Mouse (Mus musculus) midbrain, postnatal 0 days (tissue): ENCODE measurements around the gene Kcnma1. TPM values are rescaled to one million over a fixed set of nuclear protein-coding genes. Genes with fewer than 3 reads are reported as not detected.

Source experiments
- ATAC-seq: fragments of 200-750 bp; cut with Nextera tagmentation; 2 replicates; pipeline ENCODE4 v1.8.0; 2017; ENCODE audit warnings: moderate number of reproducible peaks, mild to moderate bottlenecking, moderate TSS enrichment, moderate library complexity; ENCODE audit not compliant: low FRiP score
- DNase-seq: peaks from one replicate; pipeline ENCODE4 v3.0.0-alpha.2; 2015; ENCODE audit warnings: low spot score
- H3K27ac ChIP-seq: fragments of 300-500 bp; sonication (generic); 2 replicates; pipeline ENCODE4 v1.5.1; 2014; ENCODE audit warnings: low read depth, mild to moderate bottlenecking, low read length, mixed read lengths
- H3K27me3 ChIP-seq: fragments of 300-500 bp; sonication (generic); 2 replicates; pipeline ENCODE4 v1.6.1; 2014; ENCODE audit warnings: low read length, control low read depth, mixed read lengths; ENCODE audit not compliant: insufficient read depth
- H3K36me3 ChIP-seq: fragments of 300-500 bp; sonication (generic); 2 replicates; pipeline ENCODE4 v1.6.1; 2014; ENCODE audit warnings: low read length, control low read depth, mixed read lengths; ENCODE audit not compliant: insufficient read depth
- H3K4me1 ChIP-seq: fragments of 300-500 bp; sonication (generic); 2 replicates; pipeline ENCODE4 v1.6.1; 2014; ENCODE audit warnings: mild to moderate bottlenecking, control low read depth, antibody characterized with exemption, low read length, mixed read lengths; ENCODE audit not compliant: insufficient read depth
- H3K4me2 ChIP-seq: fragments of 300-500 bp; sonication (generic); 2 replicates; pipeline ENCODE4 v1.6.1; 2014; ENCODE audit warnings: low read depth, mild to moderate bottlenecking, low read length, mixed read lengths; ENCODE audit not compliant: poor library complexity, severe bottlenecking
- H3K4me3 ChIP-seq: fragments of 300-500 bp; sonication (generic); 2 replicates; pipeline ENCODE4 v1.5.1; 2014; ENCODE audit warnings: low read depth, mild to moderate bottlenecking, low read length, moderate library complexity
- H3K9ac ChIP-seq: fragments of 300-500 bp; sonication (generic); replicated peaks from 2 replicates; pipeline ENCODE4 v1.6.1; 2014; ENCODE audit warnings: mild to moderate bottlenecking, low read length, moderate library complexity, mixed read lengths; ENCODE audit not compliant: poor library complexity, severe bottlenecking
- H3K9me3 ChIP-seq: fragments of 300-500 bp; sonication (generic); 2 replicates; pipeline ENCODE4 v1.6.1; 2016; ENCODE audit warnings: low read length, control low read depth
- CTCF ChIP-seq: IDR thresholded peaks from 2 replicates; pipeline ENCODE4 v1.5.1; 2016; ENCODE audit warnings: antibody characterized with exemption, mild to moderate bottlenecking
- WGBS: fragments of 180-500 bp; shearing (Covaris S2); extraction: QIAGEN DNeasy Blood & Tissue Kit; methylation state at CpG from one replicate; pipeline ENCODE4 v1.1.7; 2014; 5-methylcytosine and 5-hydroxymethylcytosine counted together
- polyA plus RNA-seq: library from polyadenylated mRNA; unstranded; fragments of >200 nt; fragmentation: Nextera tagmentation; extraction: Ambion mirVana; gene quantifications from 2 replicates; pipeline ENCODE4 v1.2.1, GENCODE M21; 2015
- total RNA-seq: library from RNA; depleted of rRNA; stranded (reverse); fragments of >200 nt; gene quantifications from 2 replicates; pipeline ENCODE4 v1.2.3, GENCODE M21; 2014

Gene Kcnma1
- total and polyA plus RNA-seq, 2 experiments from 2014 or later, result 20.6 to 45.7 TPM

DNA sequence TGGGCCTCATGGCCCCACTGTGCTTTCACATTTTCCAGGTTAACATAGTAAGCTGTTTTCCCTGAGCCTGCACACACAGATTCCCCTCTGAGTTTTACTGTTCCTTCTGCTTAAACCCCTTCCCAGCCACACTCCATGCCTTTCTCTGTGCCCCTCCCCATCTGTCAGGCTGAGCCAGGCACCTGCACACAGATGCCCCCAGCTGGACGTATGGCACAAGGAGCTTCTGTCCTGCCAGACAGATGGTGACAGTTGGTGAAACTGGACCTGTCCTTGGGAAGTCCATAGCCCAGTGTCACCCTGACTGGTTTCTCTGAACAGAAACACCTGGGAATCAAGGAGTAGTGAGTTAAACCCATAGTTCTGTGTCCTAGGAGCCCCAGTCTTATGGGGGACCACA is 204.2 kb downstream of the Kcnma1 start:
- no peak for ATAC-seq
- WGBS, result 58% methylated on average over 1 of the region's 1 CpGs
- H3K9me3 ChIP-seq, result no peaks in the 10 kb centered on the region
- H3K4me2 ChIP-seq, result no peak overlapping the region
- no peak for DNase-seq
- no peaks in the 10 kb centered on the region for H3K4me1 ChIP-seq
- H3K27me3 ChIP-seq, result no peaks in the 10 kb centered on the region
- no peak for TF ChIP-seq CTCF
- no peak overlapping the region for H3K4me3 ChIP-seq
- H3K36me3 ChIP-seq, result no peaks in the 10 kb centered on the region
- H3K9ac ChIP-seq, result no peak overlapping the region
- H3K27ac ChIP-seq, result no peak overlapping the region

DNA sequence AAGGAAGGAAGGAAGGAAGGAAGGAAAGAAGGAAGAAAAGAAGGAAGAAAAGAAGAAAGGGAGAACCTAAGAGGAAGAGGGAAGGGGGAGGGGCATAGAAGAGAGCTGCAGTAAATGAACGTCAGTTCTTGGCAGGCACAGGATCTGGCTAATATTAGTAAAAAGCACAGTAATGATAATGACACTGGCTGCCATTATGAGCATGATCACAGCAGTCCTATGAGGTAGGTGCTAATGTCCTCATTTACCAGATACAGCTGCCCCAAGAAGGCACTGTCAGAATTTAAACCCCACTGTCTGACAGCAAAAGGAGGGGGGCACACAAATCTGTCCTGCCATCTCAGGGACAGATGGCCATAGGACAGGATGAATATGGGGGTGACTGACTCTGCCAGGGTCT is 205.2 kb downstream of the Kcnma1 start:
- DNase-seq, result no peak
- H3K4me2 ChIP-seq, result no peak overlapping the region
- no peaks in the 10 kb centered on the region for H3K36me3 ChIP-seq
- WGBS, result 48% methylated on average over 1 of the region's 1 CpGs
- H3K9me3 ChIP-seq, result no peaks in the 10 kb centered on the region
- no peak for TF ChIP-seq CTCF
- no peak overlapping the region for H3K27ac ChIP-seq
- no peak for ATAC-seq
- no peak overlapping the region for H3K9ac ChIP-seq
- no peaks in the 10 kb centered on the region for H3K4me1 ChIP-seq
- H3K4me3 ChIP-seq, result no peak overlapping the region
- no peaks in the 10 kb centered on the region for H3K27me3 ChIP-seq

- no peaks in the 10 kb centered on the region for H3K36me3 ChIP-seq
- H3K27ac ChIP-seq, result no peak overlapping the region
- no peaks in the 10 kb centered on the region for H3K27me3 ChIP-seq
- no peak overlapping the region for H3K9ac ChIP-seq
- no peaks in the 10 kb centered on the region for H3K4me1 ChIP-seq
- no peak overlapping the region for H3K4me2 ChIP-seq
- TF ChIP-seq CTCF, result no peak
- no peak for DNase-seq
- H3K9me3 ChIP-seq, result no peaks in the 10 kb centered on the region
- no peak for ATAC-seq
- 55% methylated on average over 2 of the region's 2 CpGs for WGBS
- H3K4me3 ChIP-seq, result no peak overlapping the region
Measured at GRCm38 (mm10) chr14:23806378-23806777, 207.9 kb downstream of the Kcnma1 start.

DNA sequence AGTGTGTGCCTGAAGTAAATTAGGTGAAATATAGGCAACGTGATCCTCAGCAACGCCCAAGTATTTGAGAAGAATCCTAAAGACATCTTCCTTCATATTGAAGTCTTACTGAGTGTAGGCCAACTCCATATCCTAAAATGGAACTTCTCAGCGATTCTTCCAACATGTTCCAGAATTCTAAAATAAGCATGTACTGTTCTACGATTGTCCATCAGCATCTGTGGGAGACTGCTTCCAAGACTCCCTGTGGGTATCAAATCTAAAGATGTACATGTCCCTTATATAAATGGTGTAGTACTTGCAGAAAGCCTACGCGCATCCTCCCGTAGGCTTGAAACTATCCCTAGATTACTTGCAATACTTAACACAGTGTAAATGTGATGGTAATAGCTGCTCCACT is 217.4 kb downstream of the Kcnma1 start:
- H3K4me2 ChIP-seq, result no peak overlapping the region
- H3K4me1 ChIP-seq, result no peaks in the 10 kb centered on the region
- H3K9me3 ChIP-seq, result 0 out of 2 replicates have a peak, but pooled peaks cover 4% of the 10 kb centered on the region
- H3K27ac ChIP-seq, result no peak overlapping the region
- no peak for TF ChIP-seq CTCF
- DNase-seq, result no peak
- no peaks in the 10 kb centered on the region for H3K27me3 ChIP-seq
- no peaks in the 10 kb centered on the region for H3K36me3 ChIP-seq
- no peak for ATAC-seq
- H3K9ac ChIP-seq, result no peak overlapping the region
- no peak overlapping the region for H3K4me3 ChIP-seq
- WGBS, result 95% methylated on average over 7 of the region's 7 CpGs

DNA sequence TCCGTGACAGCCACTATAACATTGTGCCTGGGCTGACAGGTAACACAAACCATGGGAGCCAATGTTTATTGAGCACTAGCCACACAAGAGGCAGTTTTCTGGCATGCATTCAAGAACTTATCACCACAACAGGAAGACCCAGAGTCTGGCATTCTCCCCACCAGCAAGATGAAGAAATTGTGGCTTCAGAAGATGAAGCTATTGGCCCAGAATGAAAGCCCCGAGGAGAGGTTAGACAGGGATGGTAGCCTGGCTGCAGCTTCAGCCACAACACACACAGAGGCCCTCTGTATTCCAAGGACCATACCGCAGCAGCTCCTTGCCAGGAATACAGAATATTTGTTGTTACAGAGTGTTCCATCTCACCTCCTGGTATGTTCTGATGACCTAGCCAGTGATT is 221.6 kb downstream of the Kcnma1 start:
- WGBS, result 67% methylated on average over 3 of the region's 3 CpGs
- DNase-seq (no peak), ATAC-seq (no peak)
- Histone ChIP-seq H3K27me3 (no peaks in the 10 kb centered on the region), H3K9ac (no peak overlapping the region), H3K4me3 (no peak overlapping the region), H3K4me1 (no peaks in the 10 kb centered on the region), H3K4me2 (no peak overlapping the region), H3K27ac (no peak overlapping the region), H3K9me3 (no peaks in the 10 kb centered on the region), H3K36me3 (no peaks in the 10 kb centered on the region)
- no peak for TF ChIP-seq CTCF

- no peak overlapping the region for H3K27ac ChIP-seq
- no peak for TF ChIP-seq CTCF
- H3K9me3 ChIP-seq, result no peaks in the 10 kb centered on the region
- no peaks in the 10 kb centered on the region for H3K27me3 ChIP-seq
- no peak overlapping the region for H3K4me3 ChIP-seq
- WGBS, result 70% methylated on average over 3 of the region's 3 CpGs
- DNase-seq (no peak), ATAC-seq (no peak)
- no peak overlapping the region for H3K9ac ChIP-seq
- no peaks in the 10 kb centered on the region for H3K36me3 ChIP-seq
- no peaks in the 10 kb centered on the region for H3K4me1 ChIP-seq
- H3K4me2 ChIP-seq, result no peak overlapping the region
Measured at GRCm38 (mm10) chr14:23792076-23792475, 222.2 kb downstream of the Kcnma1 start.
